Mouse (Mus musculus): ENCODE measurements around the gene Tab1.

GRCm38 (mm10) chr15:80171791-80172190, 38.9 kb downstream of the Tab1 start:
- no peak for TF ChIP-seq TAL1 (IDR thresholded peaks at IDR 0.05; ENCODE audit: low read length)
- no peak for TF ChIP-seq GATA1 (IDR thresholded peaks at IDR 0.05; ENCODE audit: low read length)
